ENCODE assay signal across 12 mouse cellular contexts in the genomic region with DNA sequence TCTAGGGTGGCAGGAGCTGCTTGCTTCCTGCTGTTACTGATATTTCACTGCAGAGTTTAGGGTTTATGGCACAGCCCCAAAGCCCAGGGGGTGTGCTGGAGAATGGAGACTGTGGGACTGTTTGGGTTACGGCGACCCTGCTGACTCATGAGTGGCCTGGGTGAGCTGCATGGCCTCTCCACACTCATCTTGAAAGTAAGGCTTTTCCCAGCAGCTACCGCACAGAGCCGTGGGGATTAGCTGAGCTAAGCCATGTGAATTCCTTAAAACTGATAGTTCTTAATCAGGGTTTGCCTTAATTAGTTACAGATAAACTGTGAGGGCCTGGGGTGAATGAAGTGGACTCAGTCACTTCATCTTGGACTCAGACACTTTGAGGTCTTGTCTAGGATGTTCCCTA.
DNase-seq lines count a peak whose midpoint lies in the region; ATAC-seq lines count a peak whose summit lies in the region.
"Had no signal": no experiment of that assay in that cellular context is flagged by ENCODE, and none has a peak within 500 bp of the region (broad histone marks: within the 10 kb centered on the region; RNA-seq: fewer than 3 reads in every experiment).

No protein-coding gene starts in this region.

- no peak for ATAC-seq in hindbrain, embryonic 13.5 days (ENCODE audit: low FRiP score)
- ATAC-seq in hindbrain, embryonic 12.5 days (ENCODE audit: low FRiP score), result no peak
- 0 out of 2 replicates have a peak, but pooled peaks have one; percentile 28 for ATAC-seq in midbrain, embryonic 11.5 days (ENCODE audit: low FRiP score)
- no peak for ATAC-seq in midbrain, embryonic 16.5 days

- H3K4me1 ChIP-seq in hindbrain, embryonic 13.5 days (replicated peaks), result peaks cover 36% of the 10 kb centered on the region
- peaks cover 26% of the 10 kb centered on the region for H3K4me1 ChIP-seq in hindbrain, embryonic 12.5 days
- peaks cover 11% of the 10 kb centered on the region for H3K4me1 ChIP-seq in midbrain, embryonic 11.5 days (ENCODE audit: control insufficient read depth, insufficient read depth, low read length)
- peaks cover 15% of the 10 kb centered on the region for H3K4me1 ChIP-seq in midbrain, embryonic 16.5 days (ENCODE audit: control insufficient read depth, insufficient read depth, low read length)

- 71% methylated on average over 4 of the region's 4 CpGs for WGBS in hindbrain, embryonic 13.5 days
- 62% methylated on average over 4 of the region's 4 CpGs for WGBS in hindbrain, embryonic 12.5 days
- 8% methylated on average over 4 of the region's 4 CpGs for WGBS in midbrain, embryonic 11.5 days
- WGBS in midbrain, embryonic 16.5 days, result 28% methylated on average over 4 of the region's 4 CpGs

- H3K4me2 ChIP-seq in hindbrain, embryonic 13.5 days, result no peak overlapping the region
- no peak overlapping the region for H3K4me2 ChIP-seq in hindbrain, embryonic 12.5 days (replicated peaks)
- no peak overlapping the region for H3K4me2 ChIP-seq in midbrain, embryonic 11.5 days
- no peak overlapping the region for H3K4me2 ChIP-seq in midbrain, embryonic 16.5 days (ENCODE audit: low read length)
- H3K4me2 ChIP-seq: embryonic facial prominence, embryonic 15.5 days had no signal

- no peak overlapping the region for H3K9ac ChIP-seq in hindbrain, embryonic 13.5 days
- no peak overlapping the region for H3K9ac ChIP-seq in hindbrain, embryonic 12.5 days
- no peak overlapping the region for H3K9ac ChIP-seq in midbrain, embryonic 11.5 days (ENCODE audit: low read length)
- H3K9ac ChIP-seq in midbrain, embryonic 16.5 days (ENCODE audit: low read depth, low read length), result no peak overlapping the region
- H3K9ac ChIP-seq: embryonic facial prominence, embryonic 15.5 days; liver, embryonic 14.5 days had no signal

- no peak for DNase-seq in midbrain, embryonic 11.5 days (ENCODE audit: low spot score, missing footprints)
- DNase-seq in adipocyte (ENCODE audit: low spot score), result peak; percentile 15
- peak; percentile 42 to 59 for DNase-seq in kidney, postnatal 25 days
- no peak for DNase-seq in embryo, embryonic 10.5 days (ENCODE audit: low spot score)
- no peak for DNase-seq in cerebellum, adult 9-11 months
- DNase-seq: thymus, postnatal 4 days had no signal

- H3K9me3 ChIP-seq in hindbrain, embryonic 13.5 days, result no peaks in the 10 kb centered on the region
- H3K9me3 ChIP-seq in hindbrain, embryonic 12.5 days (replicated peaks), result no peaks in the 10 kb centered on the region
- H3K9me3 ChIP-seq in midbrain, embryonic 11.5 days (ENCODE audit: control insufficient read depth, low read length), result no peaks in the 10 kb centered on the region
- no peaks in the 10 kb centered on the region for H3K9me3 ChIP-seq in midbrain, embryonic 16.5 days (replicated peaks; ENCODE audit: control insufficient read depth, low read length, poor library complexity, severe bottlenecking)
- H3K9me3 ChIP-seq: embryonic facial prominence, embryonic 15.5 days had no signal

- H3K36me3 ChIP-seq in hindbrain, embryonic 13.5 days, result no peaks in the 10 kb centered on the region
- no peaks in the 10 kb centered on the region for H3K36me3 ChIP-seq in hindbrain, embryonic 12.5 days
- H3K36me3 ChIP-seq in midbrain, embryonic 11.5 days (ENCODE audit: control insufficient read depth, insufficient read depth, low read length), result no peaks in the 10 kb centered on the region
- H3K36me3 ChIP-seq in midbrain, embryonic 16.5 days (ENCODE audit: control insufficient read depth, insufficient read depth, low read length), result no peaks in the 10 kb centered on the region
- H3K36me3 ChIP-seq: embryonic facial prominence, embryonic 15.5 days had no signal

- H3K27me3 ChIP-seq in hindbrain, embryonic 13.5 days, result no peaks in the 10 kb centered on the region
- no peaks in the 10 kb centered on the region for H3K27me3 ChIP-seq in hindbrain, embryonic 12.5 days
- H3K27me3 ChIP-seq in midbrain, embryonic 11.5 days (ENCODE audit: control insufficient read depth, insufficient read depth, low read length), result no peaks in the 10 kb centered on the region
- H3K27me3 ChIP-seq in midbrain, embryonic 16.5 days (ENCODE audit: control insufficient read depth, insufficient read depth, low read depth, low read length), result no peaks in the 10 kb centered on the region
- H3K27me3 ChIP-seq: embryonic facial prominence, embryonic 15.5 days had no signal

- H3K27ac ChIP-seq in hindbrain, embryonic 13.5 days, result 0 out of 2 replicates have a peak overlapping the region, but pooled peaks have one; percentile 37
- no peak overlapping the region for H3K27ac ChIP-seq in hindbrain, embryonic 12.5 days
- H3K27ac ChIP-seq in midbrain, embryonic 11.5 days (ENCODE audit: low read depth, low read length), result no peak overlapping the region
- no peak overlapping the region for H3K27ac ChIP-seq in midbrain, embryonic 16.5 days (ENCODE audit: low read length)
- H3K27ac ChIP-seq: embryonic facial prominence, embryonic 15.5 days; left cerebral cortex, adult 2 months; liver, embryonic 14.5 days had no signal

- H3K4me3 ChIP-seq in hindbrain, embryonic 13.5 days, result no peak overlapping the region
- no peak overlapping the region for H3K4me3 ChIP-seq in hindbrain, embryonic 12.5 days
- H3K4me3 ChIP-seq in midbrain, embryonic 11.5 days (ENCODE audit: low read depth, low read length), result no peak overlapping the region
- H3K4me3 ChIP-seq in midbrain, embryonic 16.5 days (ENCODE audit: low read depth, low read length), result no peak overlapping the region
- H3K4me3 ChIP-seq: embryonic facial prominence, embryonic 15.5 days; left cerebral cortex, adult 2 months had no signal

Comparison
In these comparisons a context has a peak if more than half of its experiments do, and no peak if none do; other contexts are left out.
1. DNase-seq: peak in adipocyte (single experiment) and kidney, postnatal 25 days (2 of 2); none in midbrain, embryonic 11.5 days (single experiment), embryo, embryonic 10.5 days (single experiment) and cerebellum, adult 9-11 months (single experiment).